ENCODE assay signal across 21 mouse cellular contexts in the genomic region with DNA sequence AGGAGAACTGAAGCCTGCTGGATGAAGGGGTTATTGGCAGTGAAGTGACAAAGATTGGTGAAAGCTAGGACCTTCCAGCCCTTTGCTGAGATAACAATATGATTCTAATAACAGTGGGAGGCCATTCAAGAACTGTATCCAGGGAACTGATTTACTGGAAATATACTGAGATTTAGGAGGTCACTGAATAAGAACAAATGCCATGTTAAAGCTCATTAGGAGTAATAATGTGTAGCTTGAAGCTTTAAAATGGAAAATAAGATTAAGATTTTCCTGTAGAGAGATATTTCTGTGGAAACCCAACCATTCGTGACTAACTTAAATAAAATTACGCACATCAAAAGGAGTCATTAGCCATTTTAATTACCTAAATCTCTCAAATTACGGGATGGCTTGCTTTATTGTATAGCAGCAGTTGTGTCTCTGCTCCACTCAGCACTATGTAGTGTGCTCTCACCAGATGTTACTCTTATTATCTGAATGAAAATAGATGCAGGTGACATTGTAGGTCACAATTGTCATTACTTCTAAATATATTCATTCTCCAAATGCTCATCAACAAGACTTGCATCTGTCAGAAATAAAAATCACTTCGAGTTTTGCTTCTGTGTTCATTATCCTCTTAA.
DNase-seq lines count a peak whose midpoint lies in the region; ATAC-seq and TF ChIP-seq lines count a peak whose summit lies in the region.
"Had no signal": no experiment of that assay in that cellular context is flagged by ENCODE, and none has a peak within 500 bp of the region (broad histone marks: within the 10 kb centered on the region; RNA-seq: fewer than 3 reads in every experiment).

No protein-coding gene starts in this region.

- no peak overlapping the region for H3K4me2 ChIP-seq in forebrain, embryonic 14.5 days (ENCODE audit: low read length)
- H3K4me2 ChIP-seq in forebrain, postnatal 0 days (ENCODE audit: low read depth), result no peak overlapping the region
- H3K4me2 ChIP-seq in hindbrain, embryonic 16.5 days (ENCODE audit: low read length), result no peak overlapping the region
- no peak overlapping the region for H3K4me2 ChIP-seq in hindbrain, postnatal 0 days (ENCODE audit: low read depth, low read length)
- no peak overlapping the region for H3K4me2 ChIP-seq in neural tube, embryonic 15.5 days
- H3K4me2 ChIP-seq: embryonic facial prominence, embryonic 15.5 days; heart, embryonic 13.5 days; hindbrain, embryonic 15.5 days had no signal

- no peak overlapping the region for H3K27ac ChIP-seq in forebrain, embryonic 14.5 days (ENCODE audit: low read depth, low read length)
- H3K27ac ChIP-seq in forebrain, postnatal 0 days (ENCODE audit: low read depth, low read length), result no peak overlapping the region
- H3K27ac ChIP-seq in hindbrain, embryonic 16.5 days (ENCODE audit: low read depth, low read length), result no peak overlapping the region
- no peak overlapping the region for H3K27ac ChIP-seq in hindbrain, postnatal 0 days
- no peak overlapping the region for H3K27ac ChIP-seq in neural tube, embryonic 15.5 days (replicated peaks)
- H3K27ac ChIP-seq: embryonic facial prominence, embryonic 15.5 days; forebrain, embryonic 10.5 days; heart, embryonic 13.5 days; hindbrain, embryonic 15.5 days had no signal

- no peak overlapping the region for H3K9ac ChIP-seq in forebrain, embryonic 14.5 days (ENCODE audit: low read length)
- H3K9ac ChIP-seq in forebrain, postnatal 0 days, result no peak overlapping the region
- no peak overlapping the region for H3K9ac ChIP-seq in hindbrain, embryonic 16.5 days (ENCODE audit: low read depth, low read length)
- no peak overlapping the region for H3K9ac ChIP-seq in hindbrain, postnatal 0 days (replicated peaks; ENCODE audit: low read length)
- H3K9ac ChIP-seq in neural tube, embryonic 15.5 days (replicated peaks), result no peak overlapping the region
- H3K9ac ChIP-seq: embryonic facial prominence, embryonic 15.5 days; heart, embryonic 13.5 days; hindbrain, embryonic 15.5 days had no signal

- no peak for TF ChIP-seq CTCF in forebrain, postnatal 0 days (IDR thresholded peaks at IDR 0.05; ENCODE audit: low read depth)
- TF ChIP-seq CTCF in hindbrain, postnatal 0 days (IDR thresholded peaks at IDR 0.05; ENCODE audit: low read depth), result no peak
- no peak for TF ChIP-seq CTCF in brain, embryonic 14.5 days (IDR thresholded peaks at IDR 0.05; ENCODE audit: borderline replicate concordance, extremely low read depth, insufficient read depth, insufficient read length)

- peak; percentile 27 for DNase-seq in forebrain, embryonic 14.5 days (ENCODE audit: low spot score)
- no peak for DNase-seq in forebrain, postnatal 0 days
- no peak for DNase-seq in hindbrain, postnatal 0 days (ENCODE audit: low spot score)
- DNase-seq in brain, embryonic 14.5 days (ENCODE audit: low read depth), result peak; percentile 35
- DNase-seq in cerebellum, postnatal 36 days, result no peak
- no peak for DNase-seq in embryo, embryonic 11 days
- DNase-seq: adrenal gland, postnatal 10 days; cerebellum, adult 11-12 months; cerebellum, adult 9-10 months; cerebellum, postnatal 25 days; gastrocnemius, postnatal 14 days; kidney, adult 11 months; kidney, adult 9 months had no signal

- 38% methylated on average over 4 of the region's 4 CpGs for WGBS in forebrain, embryonic 14.5 days
- WGBS in forebrain, postnatal 0 days, result 32% methylated on average over 4 of the region's 4 CpGs
- WGBS in hindbrain, embryonic 16.5 days, result 64% methylated on average over 4 of the region's 4 CpGs
- WGBS in hindbrain, postnatal 0 days, result 51% methylated on average over 4 of the region's 4 CpGs
- 46% methylated on average over 4 of the region's 4 CpGs for WGBS in neural tube, embryonic 15.5 days

- H3K27me3 ChIP-seq in forebrain, embryonic 14.5 days (replicated peaks; ENCODE audit: control insufficient read depth, insufficient read depth, low read length), result no peaks in the 10 kb centered on the region
- no peaks in the 10 kb centered on the region for H3K27me3 ChIP-seq in forebrain, postnatal 0 days (ENCODE audit: insufficient read depth, low read length)
- H3K27me3 ChIP-seq in hindbrain, embryonic 16.5 days (replicated peaks; ENCODE audit: control insufficient read depth, insufficient read depth, low read length), result no peaks in the 10 kb centered on the region
- H3K27me3 ChIP-seq in hindbrain, postnatal 0 days (ENCODE audit: insufficient read depth, low read length), result no peaks in the 10 kb centered on the region
- no peaks in the 10 kb centered on the region for H3K27me3 ChIP-seq in neural tube, embryonic 15.5 days (replicated peaks)
- H3K27me3 ChIP-seq: CH12.LX; embryonic facial prominence, embryonic 15.5 days; heart, embryonic 13.5 days; hindbrain, embryonic 15.5 days had no signal

- no peak; the same call in 1 of the 2 replicates for ATAC-seq in forebrain, embryonic 14.5 days
- ATAC-seq in forebrain, postnatal 0 days, result no peak
- ATAC-seq in hindbrain, embryonic 16.5 days, result peak; percentile 76
- no peak for ATAC-seq in hindbrain, postnatal 0 days
- peak; percentile 73 for ATAC-seq in neural tube, embryonic 15.5 days (ENCODE audit: low FRiP score)

- H3K9me3 ChIP-seq in forebrain, embryonic 14.5 days (replicated peaks; ENCODE audit: control insufficient read depth, low read length), result no peaks in the 10 kb centered on the region
- no peaks in the 10 kb centered on the region for H3K9me3 ChIP-seq in forebrain, postnatal 0 days (ENCODE audit: low read length)
- no peaks in the 10 kb centered on the region for H3K9me3 ChIP-seq in hindbrain, embryonic 16.5 days (ENCODE audit: control insufficient read depth, low read length)
- no peaks in the 10 kb centered on the region for H3K9me3 ChIP-seq in hindbrain, postnatal 0 days (ENCODE audit: low read length)
- no peaks in the 10 kb centered on the region for H3K9me3 ChIP-seq in neural tube, embryonic 15.5 days (replicated peaks)
- H3K9me3 ChIP-seq: embryonic facial prominence, embryonic 15.5 days; forebrain, embryonic 10.5 days; heart, embryonic 13.5 days; hindbrain, embryonic 15.5 days had no signal

- H3K36me3 ChIP-seq in forebrain, embryonic 14.5 days (ENCODE audit: control insufficient read depth, insufficient read depth, low read length), result peaks cover 15% of the 10 kb centered on the region
- H3K36me3 ChIP-seq in forebrain, postnatal 0 days (ENCODE audit: insufficient read depth), result peaks cover 13% of the 10 kb centered on the region
- H3K36me3 ChIP-seq in hindbrain, embryonic 16.5 days (ENCODE audit: control insufficient read depth, insufficient read depth, low read length), result no peaks in the 10 kb centered on the region
- no peaks in the 10 kb centered on the region for H3K36me3 ChIP-seq in hindbrain, postnatal 0 days (ENCODE audit: insufficient read depth, low read length)
- peaks cover 7% of the 10 kb centered on the region; the same call in 1 of the 2 replicates for H3K36me3 ChIP-seq in neural tube, embryonic 15.5 days
- H3K36me3 ChIP-seq: embryonic facial prominence, embryonic 15.5 days; heart, embryonic 13.5 days; hindbrain, embryonic 15.5 days had no signal

- H3K4me3 ChIP-seq in forebrain, embryonic 14.5 days (ENCODE audit: low read depth, low read length), result no peak overlapping the region
- H3K4me3 ChIP-seq in forebrain, postnatal 0 days (ENCODE audit: low read depth, low read length), result no peak overlapping the region
- H3K4me3 ChIP-seq in hindbrain, embryonic 16.5 days (ENCODE audit: low read length), result no peak overlapping the region
- H3K4me3 ChIP-seq in hindbrain, postnatal 0 days (ENCODE audit: low read length), result no peak overlapping the region
- H3K4me3 ChIP-seq in neural tube, embryonic 15.5 days (replicated peaks), result no peak overlapping the region
- H3K4me3 ChIP-seq: embryonic facial prominence, embryonic 15.5 days; erythroblast, embryonic 14.5 days; forebrain, embryonic 10.5 days; heart, embryonic 13.5 days; hindbrain, embryonic 15.5 days had no signal

- no peaks in the 10 kb centered on the region for H3K4me1 ChIP-seq in forebrain, embryonic 14.5 days (ENCODE audit: control insufficient read depth, insufficient read depth, low read length)
- H3K4me1 ChIP-seq in forebrain, postnatal 0 days (ENCODE audit: insufficient read depth), result no peaks in the 10 kb centered on the region
- no peaks in the 10 kb centered on the region for H3K4me1 ChIP-seq in hindbrain, embryonic 16.5 days (ENCODE audit: control insufficient read depth, insufficient read depth, low read depth, low read length)
- H3K4me1 ChIP-seq in hindbrain, postnatal 0 days (ENCODE audit: insufficient read depth, low read length), result no peaks in the 10 kb centered on the region
- no peaks in the 10 kb centered on the region for H3K4me1 ChIP-seq in neural tube, embryonic 15.5 days
- H3K4me1 ChIP-seq: embryonic facial prominence, embryonic 15.5 days; forebrain, embryonic 10.5 days; heart, embryonic 13.5 days; hindbrain, embryonic 15.5 days had no signal

- TF ChIP-seq POLR2A in brain, embryonic 14.5 days (IDR thresholded peaks at IDR 0.05; ENCODE audit: borderline replicate concordance, extremely low read depth, insufficient read depth, insufficient read length, poor library complexity, severe bottlenecking), result no peak

Comparison
In these comparisons a context has a peak if more than half of its experiments do, and no peak if none do; other contexts are left out.
1. ATAC-seq: peak in hindbrain, embryonic 16.5 days (single experiment) and neural tube, embryonic 15.5 days (single experiment); none in forebrain, embryonic 14.5 days (single experiment), forebrain, postnatal 0 days (single experiment) and hindbrain, postnatal 0 days (single experiment).
2. DNase-seq: peak in forebrain, embryonic 14.5 days (single experiment) and brain, embryonic 14.5 days (single experiment); none in forebrain, postnatal 0 days (single experiment), hindbrain, postnatal 0 days (single experiment), cerebellum, postnatal 36 days (0 of 2) and embryo, embryonic 11 days (single experiment).